ENCODE assay signal across 19 mouse cellular contexts in the genomic region with DNA sequence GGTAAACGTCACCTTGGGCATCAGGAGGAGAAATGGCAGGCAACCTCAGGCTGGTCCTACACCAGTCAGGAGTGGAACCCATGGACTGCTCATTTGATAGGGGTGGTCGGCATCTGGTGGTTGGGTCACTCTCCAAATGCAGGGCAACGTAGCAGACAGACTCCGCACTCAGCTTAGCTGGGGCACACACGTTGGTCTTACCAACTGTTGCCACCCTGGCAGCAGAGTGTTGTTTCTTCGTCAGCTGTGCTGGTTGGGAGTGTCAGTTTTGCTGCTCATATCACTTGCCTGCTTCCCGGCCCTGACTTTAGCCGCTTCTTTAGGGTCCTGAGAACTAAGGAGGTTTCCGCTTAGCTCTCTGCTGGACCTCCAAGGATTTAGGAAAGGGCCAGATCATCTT. TPM values are rescaled to one million over a fixed set of nuclear protein-coding genes. Genes with fewer than 3 reads are reported as not detected.
DNase-seq lines count a peak whose midpoint lies in the region; ATAC-seq and TF ChIP-seq lines count a peak whose summit lies in the region.
"Had no signal": no experiment of that assay in that cellular context is flagged by ENCODE, and none has a peak within 500 bp of the region (broad histone marks: within the 10 kb centered on the region; RNA-seq: fewer than 3 reads in every experiment).

No protein-coding gene starts in this region.

- no peaks in the 10 kb centered on the region for H3K36me3 ChIP-seq in myocyte (ENCODE audit: control insufficient read depth, insufficient read depth)
- H3K36me3 ChIP-seq: G1E had no signal

- no peak overlapping the region for H3K4me2 ChIP-seq in myocyte (ENCODE audit: low read depth)

- no peak overlapping the region for H3K4me3 ChIP-seq in myocyte

- DNase-seq in kidney, postnatal 25 days: no peak
- DNase-seq in left cerebral cortex, adult 8-10 months (ENCODE audit: low spot score in 2 of 2): no peak
- DNase-seq: adrenal gland, adult 2 months; adrenal gland, adult 8-10 months; adrenal gland, postnatal 10 days; adrenal gland, postnatal 14 days; adrenal gland, postnatal 25 days; adrenal gland, postnatal 36 days; B cell, adult 2 months; cerebellum, adult 11 months; cerebellum, adult 11-12 months; cerebellum, adult 18-20 months had no signal

- no peaks in the 10 kb centered on the region for H3K27me3 ChIP-seq in myocyte (ENCODE audit: control insufficient read depth, insufficient read depth, insufficient read length)
- H3K27me3 ChIP-seq: CH12.LX, Patski had no signal

- H3K79me2 ChIP-seq in myocyte (ENCODE audit: control insufficient read depth, insufficient read depth): no peaks in the 10 kb centered on the region

- ATAC-seq in neutrophil, adult 5-6 weeks (ENCODE audit: extremely low read depth, insufficient number of reproducible peaks, low FRiP score, poor library complexity, severe bottlenecking): 0 out of 2 replicates have a peak, but pooled peaks have one; percentile 3
- ATAC-seq: activated CD4-positive, CD25-positive, alpha-beta regulatory T cell, adult 4 months; CD4-positive, CD25-positive, alpha-beta regulatory T cell, adult 4 months; Patski had no signal

- H3ac ChIP-seq in myocyte (ENCODE audit: control insufficient read depth, insufficient read length): no peak overlapping the region

- TF ChIP-seq POLR2A in myocyte (IDR thresholded peaks at IDR 0.05; ENCODE audit: insufficient read length, low read depth): no peak

TF ChIP-seq in myocyte, 11 proteins besides CTCF, POLR2A, EP300 and RAD21:
- TF ChIP-seq E2F4 (IDR thresholded peaks at IDR 0.05; ENCODE audit: insufficient read depth) (no peak), MYOG (IDR thresholded peaks at IDR 0.05; ENCODE audit: control insufficient read depth in 1 of 3, insufficient read depth in 1 of 3, insufficient read length in 2 of 3, low read depth in 2 of 3) (peak in 2 of 3 experiments; percentile 84 to 85), TCF3 (IDR thresholded peaks at IDR 0.05; ENCODE audit: insufficient read length, low read depth) (no peak), SRF (IDR thresholded peaks at IDR 0.05; ENCODE audit: control insufficient read depth, insufficient read length, low read depth) (no peak), TCF12 (IDR thresholded peaks at IDR 0.05; ENCODE audit: insufficient read depth, poor library complexity, severe bottlenecking) (no peak), USF1 (IDR thresholded peaks at IDR 0.05; ENCODE audit: low read depth) (no peak), POLR2AphosphoS2 (IDR thresholded peaks at IDR 0.05; ENCODE audit: insufficient read length, low read depth) (no peak), MYOD1 (IDR thresholded peaks at IDR 0.05; ENCODE audit: control insufficient read depth in 1 of 3, insufficient read length in 2 of 3, low read depth in 2 of 3) (peak in 2 of 3 experiments; percentile 73 to 77), REST (IDR thresholded peaks at IDR 0.05; ENCODE audit: insufficient read depth, insufficient read length) (no peak), MAX (IDR thresholded peaks at IDR 0.05; ENCODE audit: low read depth) (no peak), CEBPB (IDR thresholded peaks at IDR 0.05; ENCODE audit: insufficient read depth, poor library complexity, severe bottlenecking) (no peak)

RNA-seq across cellular contexts. Expression of gene Bcar1, which starts 14.0 kb away (rescaled TPM):
- polyA plus RNA-seq in myocyte (2012; fragmentation: generic; extraction: Trizol): 81.9 TPM
- 0.23 TPM in 1 of 2 replicates, not detected in the other for total RNA-seq in neutrophil, adult 5-6 weeks (2017)
- total RNA-seq in left cerebral cortex, adult 8-10 months (2022): 10 to 100 TPM; 49.4 to 54.6 (median 53.5) TPM

Comparison
In these comparisons a context has a peak if more than half of its experiments do, and no peak if none do; other contexts are left out.
1. RNA of gene Bcar1, which starts 14.0 kb away (total RNA-seq): 49.4 to 54.6 TPM in left cerebral cortex, adult 8-10 months; 0.23 TPM in neutrophil, adult 5-6 weeks; every median in the first group is over 10 times any median in the second.